Mouse (Mus musculus) adipocyte (in vitro differentiated cells): ENCODE results near the gene Ifna5.
A peak's percentile ranks its signal among the peaks of the same experiment; 100 is the strongest.

Experiments
- DNase-seq: peaks from one replicate; pipeline ENCODE4 v3.0.0-alpha.2; 2016; ENCODE audit warnings: low spot score

Ifna5 gene

DNA sequence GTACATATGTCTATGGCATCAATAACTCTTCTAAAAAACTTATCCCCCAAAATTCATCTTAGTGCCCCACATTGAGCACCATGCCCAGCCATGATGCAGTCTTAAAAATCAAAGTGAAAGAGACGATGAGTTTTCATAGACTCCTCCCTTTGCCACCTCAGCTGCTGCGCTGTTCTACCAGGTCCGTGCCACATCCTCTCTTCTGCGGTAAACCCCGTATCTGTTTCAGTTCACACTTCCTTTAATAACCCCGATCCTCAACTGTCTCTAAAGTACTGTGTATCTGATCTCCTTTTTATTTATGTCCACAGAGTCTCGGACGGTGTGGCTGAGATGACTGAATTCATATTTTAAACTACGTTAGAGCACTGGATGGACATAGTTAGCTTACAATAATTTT is 29.3 kb downstream of the Ifna5 start:
- DNase-seq = no peak

DNA sequence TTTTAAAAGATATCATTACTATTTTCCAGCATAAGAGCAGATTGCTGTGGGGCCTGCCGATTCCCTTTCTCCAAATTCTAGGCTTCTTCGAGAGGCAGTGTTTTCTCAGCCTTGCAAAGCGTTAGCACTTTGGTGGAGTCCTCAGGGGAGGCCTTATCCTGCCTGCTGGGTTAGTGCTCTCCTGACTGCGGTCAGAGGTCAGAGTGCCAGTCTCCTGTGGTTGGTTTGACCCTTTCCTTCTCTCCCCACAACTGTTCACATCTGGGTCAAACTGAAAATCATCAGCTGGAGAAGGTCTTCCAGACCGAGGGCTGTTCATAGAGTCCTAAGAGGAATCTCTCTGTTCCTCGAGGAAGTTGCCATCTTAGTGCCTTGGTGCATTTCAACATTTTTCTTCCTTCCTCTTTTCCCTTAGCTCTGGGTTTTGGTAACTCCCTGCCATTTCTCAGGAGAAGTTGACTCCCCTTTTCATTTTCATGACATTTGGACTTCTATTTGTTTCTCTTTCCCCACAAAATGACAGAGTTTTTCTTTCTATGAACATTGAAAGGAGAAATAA is 29.8 kb downstream of the Ifna5 start:
- DNase-seq = no peak

- DNase-seq = peak; percentile 81
Observed at GRCm38 (mm10) chr4:88867366-88867925, 32.1 kb downstream of the Ifna5 start.

GRCm38 (mm10) chr4:88867926-88868911 is 32.9 kb downstream of the Ifna5 start:
- DNase-seq = peak; percentile 7

GRCm38 (mm10) chr4:88872691-88873090 is 37.4 kb downstream of the Ifna5 start:
- peak; percentile 76 for DNase-seq

DNA sequence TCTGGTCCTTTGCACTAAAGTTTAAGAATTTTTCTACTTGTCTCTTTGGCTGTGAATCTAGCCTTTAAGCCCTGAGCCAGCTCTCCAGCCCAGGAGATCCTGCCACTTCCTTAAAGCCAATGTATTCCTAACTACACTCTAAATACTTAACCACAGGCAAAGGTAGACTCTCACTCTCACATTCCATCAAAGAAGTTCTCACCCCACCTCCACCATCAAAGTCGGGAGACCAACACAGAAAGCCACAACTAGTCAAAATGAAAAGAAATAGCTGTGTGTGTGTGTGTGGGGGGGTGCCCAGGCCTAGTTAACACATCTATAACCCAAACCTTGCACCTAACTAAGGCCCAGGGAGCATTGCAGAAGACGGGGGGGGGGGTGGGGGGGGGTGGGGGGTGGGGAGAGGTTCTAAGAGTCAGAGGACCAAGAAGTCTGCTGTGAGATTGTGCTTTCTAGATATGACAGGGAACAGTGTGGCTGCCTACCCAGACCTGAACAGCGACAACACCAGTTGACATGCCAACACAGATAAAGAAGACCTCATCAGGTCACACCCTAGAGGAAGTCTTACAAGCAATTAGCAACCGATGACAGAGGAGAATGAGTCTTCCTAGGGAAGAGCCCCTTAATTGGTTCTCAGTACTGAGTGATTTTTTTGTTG is 40.2 kb downstream of the Ifna5 start:
- DNase-seq = no peak

DNA sequence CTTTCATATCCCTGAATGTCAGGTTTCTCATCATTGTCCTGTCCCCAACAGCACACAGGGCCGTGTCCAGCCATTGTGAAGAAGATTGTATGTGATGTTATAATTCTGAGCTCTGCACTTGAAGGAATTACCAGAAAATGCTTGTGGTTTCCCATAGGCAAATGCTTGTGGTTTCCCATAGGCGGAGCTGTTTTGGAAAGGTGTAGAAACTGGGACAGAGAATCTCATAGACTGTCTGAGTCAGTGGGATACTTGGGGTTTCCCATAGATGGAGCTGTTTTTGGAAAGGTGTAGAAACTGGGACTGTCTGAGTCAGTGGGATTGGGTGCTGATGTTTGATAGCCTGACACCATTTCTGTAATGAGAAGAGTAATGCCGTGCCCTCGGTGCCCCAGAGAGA is 41.2 kb downstream of the Ifna5 start:
- peak; percentile 11 for DNase-seq

DNA sequence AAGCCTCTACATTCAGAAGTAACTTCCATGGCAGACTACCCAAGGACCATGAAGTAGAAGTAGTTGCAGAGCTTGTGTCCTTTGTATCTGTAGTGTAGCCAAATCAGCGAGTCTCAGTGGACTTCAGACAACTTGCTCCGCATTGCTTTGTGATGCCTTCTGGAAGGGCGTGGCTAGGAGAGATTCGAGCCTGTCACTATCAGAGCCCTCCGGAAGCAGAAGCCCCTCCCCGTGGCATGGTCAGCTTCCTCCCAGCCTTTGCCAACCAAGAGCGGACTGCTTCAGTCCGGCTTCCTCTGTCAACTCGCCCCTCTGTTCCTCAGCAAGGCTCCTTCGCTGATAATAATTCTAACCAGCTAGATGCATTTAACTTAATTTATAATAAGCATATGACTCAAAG is 42.9 kb downstream of the Ifna5 start:
- DNase-seq = no peak

DNA sequence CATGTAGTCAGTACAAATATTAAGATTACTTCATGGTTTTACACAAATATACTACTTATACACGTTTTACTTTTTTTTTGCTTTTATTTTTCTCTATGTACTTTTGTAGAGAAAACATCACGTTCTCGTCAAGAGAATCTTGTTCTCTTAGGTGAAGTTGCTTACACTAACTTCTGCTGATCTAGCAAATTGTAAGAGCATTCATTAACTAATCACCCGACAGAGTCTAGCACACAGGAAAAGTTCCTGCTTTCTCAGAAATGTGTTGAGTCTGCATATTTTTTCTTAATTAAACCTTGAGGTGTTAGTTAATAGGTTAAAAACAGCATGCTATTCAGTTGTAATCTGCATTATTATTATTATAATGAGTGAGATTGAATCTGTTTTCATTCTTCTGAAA is 43.4 kb downstream of the Ifna5 start:
- no peak for DNase-seq

DNA sequence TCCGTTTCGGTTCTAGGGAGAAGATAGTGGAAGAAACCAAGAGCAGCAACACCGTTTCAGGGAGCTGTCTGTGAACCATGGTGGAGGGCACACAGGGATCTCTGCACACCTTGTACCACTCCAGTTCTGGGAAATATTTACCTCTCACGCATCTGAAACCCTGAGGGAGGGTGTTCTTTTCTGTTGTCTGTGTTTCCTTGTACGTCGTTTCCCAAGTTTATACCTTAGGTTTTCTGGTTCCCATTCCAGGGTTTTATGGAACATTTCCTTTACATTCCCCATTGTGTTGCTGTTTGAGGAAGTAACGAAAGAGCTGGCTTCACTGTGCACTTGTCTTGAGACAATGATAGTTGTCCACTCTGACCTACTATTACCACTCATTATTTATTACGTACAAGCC is 44.8 kb downstream of the Ifna5 start, which contains the start of gene Ifne:
Ifne (minus strand) TSS at position 101 of the 400 bp plus-strand sequence.
- no peak for DNase-seq
